Mouse (Mus musculus): ENCODE measurements around the gene Krt73.

- no peak for TF ChIP-seq E2F4 (IDR thresholded peaks at IDR 0.05; ENCODE audit: insufficient read depth)
- TF ChIP-seq TCF12 (IDR thresholded peaks at IDR 0.05; ENCODE audit: insufficient read depth, poor library complexity, severe bottlenecking): no peak
- no peak for TF ChIP-seq POLR2A (IDR thresholded peaks at IDR 0.05; ENCODE audit: insufficient read length, low read depth)
- no peak for TF ChIP-seq USF1 (IDR thresholded peaks at IDR 0.05; ENCODE audit: low read depth)
- TF ChIP-seq CEBPB (IDR thresholded peaks at IDR 0.05; ENCODE audit: insufficient read depth, poor library complexity, severe bottlenecking): no peak
Observed at GRCm38 (mm10) chr15:101773420-101773819, 28.7 kb downstream of the Krt73 start.

Measured in myocyte (in vitro differentiated cells).